Mouse (Mus musculus) embryonic facial prominence, embryonic 11.5 days (tissue): ENCODE measurements around the gene Nuak1. TPM values are rescaled to one million over a fixed set of nuclear protein-coding genes. Genes with fewer than 3 reads are reported as not detected.
A peak's percentile ranks its signal among the peaks of the same experiment; 100 is the strongest.
"Not testable (repeated sequence)": the region's sequence is repeated elsewhere in the genome, so short reads cannot be mapped to it uniquely, and the experiment has no call there.

Source experiments
- ATAC-seq: fragments of 200-750 bp; cut with Nextera tagmentation; replicated peaks from 2 replicates; pipeline ENCODE4 v1.8.0; 2017; ENCODE audit warnings: low read depth; ENCODE audit not compliant: insufficient number of reproducible peaks, low FRiP score, low TSS enrichment
- DNase-seq: peaks from one replicate; pipeline ENCODE4 v3.0.0-alpha.2; 2015; ENCODE audit warnings: low spot score
- H3K27ac ChIP-seq: fragments of 300-500 bp; sonication (generic); replicated peaks from 2 replicates; pipeline ENCODE4 v1.5.1; 2014; ENCODE audit warnings: mild to moderate bottlenecking, low read depth, low read length, control low read depth
- H3K27me3 ChIP-seq: fragments of 300-500 bp; sonication (generic); 2 replicates; pipeline ENCODE4 v1.6.1; 2014; ENCODE audit warnings: mild to moderate bottlenecking, low read length, moderate library complexity, mixed read lengths; ENCODE audit not compliant: control insufficient read depth, insufficient read depth
- H3K36me3 ChIP-seq: fragments of 300-500 bp; sonication (generic); replicated peaks from 2 replicates; pipeline ENCODE4 v1.6.1; 2014; ENCODE audit warnings: low read depth, mild to moderate bottlenecking, low read length, moderate library complexity, mixed read lengths; ENCODE audit not compliant: control insufficient read depth, insufficient read depth
- H3K4me1 ChIP-seq: fragments of 300-500 bp; sonication (generic); 2 replicates; pipeline ENCODE4 v1.6.1; 2014; ENCODE audit warnings: low read length, mixed read lengths; ENCODE audit not compliant: control insufficient read depth, insufficient read depth
- H3K4me2 ChIP-seq: fragments of 300-500 bp; sonication (generic); 2 replicates; pipeline ENCODE4 v1.6.1; 2014; ENCODE audit warnings: low read depth, mild to moderate bottlenecking, control low read depth, low read length, moderate library complexity
- H3K4me3 ChIP-seq: fragments of 300-500 bp; sonication (generic); 2 replicates; pipeline ENCODE4 v1.5.1; 2014; ENCODE audit warnings: low read depth, low read length, control low read depth
- H3K9ac ChIP-seq: fragments of 300-500 bp; sonication (generic); replicated peaks from 2 replicates; pipeline ENCODE4 v1.6.1; 2014; ENCODE audit warnings: mild to moderate bottlenecking, control low read depth, low read length
- H3K9me3 ChIP-seq: fragments of 300-500 bp; sonication (generic); replicated peaks from 2 replicates; pipeline ENCODE4 v1.6.1; 2016; ENCODE audit warnings: mild to moderate bottlenecking, low read length, inconsistent platforms, mixed read lengths; ENCODE audit not compliant: control insufficient read depth
- WGBS: fragments of 180-500 bp; shearing (Covaris S2); extraction: QIAGEN DNeasy Blood & Tissue Kit; methylation state at CpG from one replicate; pipeline ENCODE4 v1.1.7; 2014; 5-methylcytosine and 5-hydroxymethylcytosine counted together
- polyA plus RNA-seq: library from polyadenylated mRNA; unstranded; fragments of >200 nt; fragmentation: Nextera tagmentation; extraction: Ambion mirVana; gene quantifications from 2 replicates; pipeline ENCODE4 v1.2.1, GENCODE M21; 2014

Nuak1 gene
- 3.5 and 4.6 TPM in 2 replicates for polyA plus RNA-seq

GRCm38 (mm10) chr10:84440541-84441433 is at the start of gene Nuak1:
Gene Nuak1 (minus strand): TSS chr10:84440597.
- DNase-seq = peak; percentile 92
- H3K9ac ChIP-seq = peak within 1 kb of the TSS; percentile 99
- no peaks in the 10 kb centered on the region for H3K27me3 ChIP-seq
- WGBS = under 1% methylated on average over 49 of the region's 94 CpGs
- peak; percentile 82 for ATAC-seq
- peak within 1 kb of the TSS; percentile 98 for H3K27ac ChIP-seq
- H3K4me3 ChIP-seq = peak within 1 kb of the TSS; percentile 88
- no peaks in the 10 kb centered on the region for H3K9me3 ChIP-seq
- peaks cover 7% of the 10 kb centered on the region for H3K4me1 ChIP-seq
- no peaks in the 10 kb centered on the region for H3K36me3 ChIP-seq
- H3K4me2 ChIP-seq = peak within 1 kb of the TSS; percentile 93

DNA sequence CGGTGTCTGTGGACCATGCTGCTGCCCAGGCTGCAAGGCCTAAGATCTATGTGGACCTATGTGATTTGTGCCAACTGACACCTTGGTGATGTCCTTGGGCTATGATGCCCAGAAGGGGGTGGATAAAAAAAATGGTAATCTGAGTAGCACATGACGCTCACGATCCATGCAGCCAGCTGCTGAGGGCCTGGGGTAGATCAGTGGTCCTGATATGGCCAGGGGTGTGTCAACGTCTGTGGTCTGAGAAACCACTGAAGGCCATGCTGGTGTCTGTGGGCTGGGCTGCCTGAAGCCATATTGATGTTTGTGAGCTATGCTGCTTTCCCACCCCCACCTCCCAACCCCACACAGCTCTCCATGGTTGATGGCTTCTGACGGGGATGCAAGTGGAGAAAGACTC is 49.7 kb upstream of the Nuak1 start:
- no peak for ATAC-seq
- H3K4me3 ChIP-seq = no peak overlapping the region
- H3K36me3 ChIP-seq = no peaks in the 10 kb centered on the region
- H3K27ac ChIP-seq = no peak overlapping the region
- DNase-seq = no peak
- H3K9ac ChIP-seq = no peak overlapping the region
- WGBS = 88% methylated on average over 5 of the region's 5 CpGs
- no peaks in the 10 kb centered on the region for H3K27me3 ChIP-seq
- no peak overlapping the region for H3K4me2 ChIP-seq
- H3K9me3 ChIP-seq = peaks cover 2% of the 10 kb centered on the region; the same call in 1 of the 2 replicates
- H3K4me1 ChIP-seq = no peaks in the 10 kb centered on the region

DNA sequence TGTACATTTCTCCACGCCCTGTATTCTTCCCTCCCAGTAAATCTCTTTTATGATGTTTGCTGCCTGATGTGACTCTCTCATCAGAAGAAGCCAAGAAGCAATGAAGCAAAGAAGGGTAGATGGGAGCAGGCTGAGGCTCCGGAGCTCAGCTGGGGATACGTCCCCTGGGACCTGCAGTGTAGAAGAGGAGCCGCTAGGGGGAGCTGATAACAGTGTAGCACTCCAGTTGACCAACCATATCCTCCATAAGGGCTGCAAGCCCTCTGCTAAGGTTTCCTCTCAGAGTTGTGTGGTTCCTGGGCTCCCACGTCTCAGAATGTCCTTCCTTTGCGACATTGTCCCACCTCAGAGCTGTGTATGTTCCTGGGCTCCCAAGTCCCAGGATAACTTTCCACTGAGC is 47.9 kb upstream of the Nuak1 start:
- Histone ChIP-seq H3K4me2 (no peak overlapping the region), H3K9me3 (peaks cover 2% of the 10 kb centered on the region; the same call in 1 of the 2 replicates), H3K9ac (no peak overlapping the region), H3K4me3 (no peak overlapping the region), H3K27me3 (no peaks in the 10 kb centered on the region), H3K27ac (no peak overlapping the region), H3K36me3 (no peaks in the 10 kb centered on the region), H3K4me1 (no peaks in the 10 kb centered on the region)
- ATAC-seq (no peak), DNase-seq (peak; percentile 69)
- 41% methylated on average over 6 of the region's 6 CpGs for WGBS

DNA sequence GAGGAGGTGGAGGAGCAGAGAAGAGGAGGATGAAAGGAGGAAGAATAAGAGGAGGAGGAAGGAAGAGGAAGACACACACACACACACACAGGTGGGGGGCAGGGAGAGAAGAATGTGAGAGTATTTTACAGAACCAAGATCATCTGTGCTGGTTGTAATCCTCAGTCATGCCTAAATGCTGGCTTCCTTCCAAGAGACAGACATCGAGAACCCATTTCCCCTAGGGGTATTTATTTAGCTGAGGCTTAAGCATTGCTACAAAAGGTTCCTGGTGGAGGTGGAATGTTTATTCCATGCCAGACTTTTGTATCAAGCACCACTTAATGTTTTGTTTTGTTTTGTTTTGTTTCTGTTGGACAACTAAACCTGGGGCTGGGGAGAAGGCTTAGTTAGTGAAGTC is 44.3 kb upstream of the Nuak1 start:
- Histone ChIP-seq H3K27ac (no peak overlapping the region), H3K4me1 (no peaks in the 10 kb centered on the region), H3K9ac (no peak overlapping the region), H3K36me3 (no peaks in the 10 kb centered on the region), H3K9me3 (peaks cover 2% of the 10 kb centered on the region; the same call in 1 of the 2 replicates), H3K4me2 (no peak overlapping the region), H3K27me3 (no peaks in the 10 kb centered on the region), H3K4me3 (no peak overlapping the region)
- WGBS = 57% methylated on average over 1 of the region's 1 CpGs
- ATAC-seq (no peak), DNase-seq (no peak)

GRCm38 (mm10) chr10:84483553-84483952 is 43.2 kb upstream of the Nuak1 start:
- Histone ChIP-seq H3K4me3 (no peak overlapping the region), H3K27ac (no peak overlapping the region), H3K27me3 (no peaks in the 10 kb centered on the region), H3K36me3 (no peaks in the 10 kb centered on the region), H3K4me2 (no peak overlapping the region), H3K9me3 (peaks cover 2% of the 10 kb centered on the region; the same call in 1 of the 2 replicates), H3K4me1 (no peaks in the 10 kb centered on the region), H3K9ac (no peak overlapping the region)
- 84% methylated on average over 3 of the region's 3 CpGs for WGBS
- DNase-seq (no peak), ATAC-seq (no peak)

GRCm38 (mm10) chr10:84483069-84483468 is 42.7 kb upstream of the Nuak1 start:
- Histone ChIP-seq H3K4me3 (no peak overlapping the region), H3K4me2 (no peak overlapping the region), H3K36me3 (no peaks in the 10 kb centered on the region), H3K4me1 (no peaks in the 10 kb centered on the region), H3K9ac (no peak overlapping the region), H3K27ac (no peak overlapping the region), H3K9me3 (peaks cover 2% of the 10 kb centered on the region; the same call in 1 of the 2 replicates), H3K27me3 (no peaks in the 10 kb centered on the region)
- ATAC-seq (no peak), DNase-seq (no peak)
- 82% methylated on average over 2 of the region's 2 CpGs for WGBS

DNA sequence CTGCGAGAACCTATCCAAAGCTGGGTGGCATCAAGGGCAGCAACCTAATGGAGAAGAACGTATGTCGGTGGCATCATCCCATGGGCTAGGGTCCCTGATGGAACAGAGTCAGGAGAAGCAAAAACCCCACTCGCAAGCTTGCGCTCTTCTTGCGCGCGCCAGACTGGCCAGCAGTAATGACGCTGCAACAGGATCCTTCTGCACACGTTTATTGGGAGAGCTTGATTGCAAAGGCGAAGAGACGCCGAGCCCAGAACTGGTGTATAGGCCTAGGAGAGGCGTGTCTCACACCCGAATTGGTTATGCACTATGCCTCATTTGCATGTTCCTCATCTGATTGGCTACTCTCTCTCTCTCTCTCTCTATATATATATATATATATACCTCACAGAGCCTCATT is 42.0 kb upstream of the Nuak1 start:
- H3K36me3 ChIP-seq, H3K27ac ChIP-seq, H3K4me1 ChIP-seq, H3K4me3 ChIP-seq, H3K27me3 ChIP-seq, H3K4me2 ChIP-seq, H3K9ac ChIP-seq, H3K9me3 ChIP-seq, ATAC-seq, DNase-seq: not testable (repeated sequence)
- 94% methylated on average over 15 of the region's 15 CpGs for WGBS

DNA sequence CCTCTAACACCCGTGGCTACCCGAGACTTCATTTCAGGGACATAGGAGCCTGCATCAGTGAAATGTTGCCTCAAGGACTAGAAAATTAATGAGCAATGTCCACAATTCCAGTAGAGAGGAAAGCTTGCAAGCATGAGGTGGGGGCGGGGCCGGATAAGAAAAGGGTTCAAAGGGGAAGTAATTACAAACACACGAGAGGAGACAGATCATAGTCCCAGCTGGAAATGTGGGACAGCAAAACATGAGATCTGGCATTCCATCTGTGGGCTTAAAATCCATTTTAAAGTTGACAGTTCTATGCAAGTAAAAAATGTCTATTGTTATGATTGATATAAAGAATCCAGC is 40.9 kb upstream of the Nuak1 start:
- H3K27ac ChIP-seq = no peak overlapping the region
- H3K27me3 ChIP-seq = no peaks in the 10 kb centered on the region
- H3K9me3 ChIP-seq = peaks cover 2% of the 10 kb centered on the region; the same call in 1 of the 2 replicates
- no peaks in the 10 kb centered on the region; the same call in 1 of the 2 replicates for H3K4me1 ChIP-seq
- no peak overlapping the region for H3K4me2 ChIP-seq
- ATAC-seq (no peak), DNase-seq (peak; percentile 18)
- WGBS = 46% methylated on average over 5 of the region's 5 CpGs
- no peak overlapping the region for H3K9ac ChIP-seq
- H3K4me3 ChIP-seq = no peak overlapping the region
- H3K36me3 ChIP-seq = no peaks in the 10 kb centered on the region
